Mouse (Mus musculus) E14TG2a.4 (cell line): ENCODE data around the gene Tsen54.

Experiments used
- H3K27me3 ChIP-seq: 2 replicates; pipeline ENCODE4 v1.6.1; 2014; ENCODE audit warnings: low read length, control low read depth; ENCODE audit not compliant: insufficient read depth
- H3K36me3 ChIP-seq: 2 replicates; pipeline ENCODE4 v1.6.1; 2014; ENCODE audit warnings: low read length, control low read depth; ENCODE audit not compliant: insufficient read depth
- H3K4me1 ChIP-seq: replicated peaks from 2 replicates; pipeline ENCODE4 v1.6.1; 2014; ENCODE audit warnings: low read depth, low read length, control low read depth
- H3K4me3 ChIP-seq: replicated peaks from 2 replicates; pipeline ENCODE4 v1.5.1; 2014; ENCODE audit warnings: mild to moderate bottlenecking, low read length
- H3K9me3 ChIP-seq: 2 replicates; pipeline ENCODE4 v1.6.1; 2014; ENCODE audit warnings: low read length, control low read depth
- CTCF ChIP-seq: conservative IDR thresholded peaks from 2 replicates; pipeline ENCODE4 v1.5.1; 2014; ENCODE audit warnings: low read length
- NANOG ChIP-seq: IDR thresholded peaks from 2 replicates; pipeline ENCODE4 v1.6.1; 2014; ENCODE audit warnings: borderline replicate concordance, low read length, mixed read lengths
- POU5F1 ChIP-seq: IDR thresholded peaks from 2 replicates; pipeline ENCODE4 v1.6.1; 2014; ENCODE audit warnings: low read length, borderline replicate concordance

Tsen54 gene

GRCm38 (mm10) chr11:115858354-115858753, 43.8 kb downstream of the Tsen54 start, which contains the start of gene Myo15b:
Myo15b (plus strand) TSS chr11:115858406.
- Histone ChIP-seq H3K9me3 (no peaks in the 10 kb centered on the region), H3K27me3 (peaks cover 52% of the 10 kb centered on the region), H3K4me3 (peak within 1 kb of the TSS; percentile 78), H3K4me1 (peaks cover 26% of the 10 kb centered on the region), H3K36me3 (peaks cover 25% of the 10 kb centered on the region)
- TF ChIP-seq CTCF (no peak), POU5F1 (no peak), NANOG (no peak)

GRCm38 (mm10) chr11:115859143-115859945, 44.8 kb downstream of the Tsen54 start:
- peaks cover 16% of the 10 kb centered on the region for H3K36me3 ChIP-seq
- TF ChIP-seq POU5F1 (no peak), CTCF (no peak), NANOG (no peak)
- H3K27me3 ChIP-seq, result peaks cover 52% of the 10 kb centered on the region

GRCm38 (mm10) chr11:115863895-115864294, 49.4 kb downstream of the Tsen54 start:
- H3K9me3 ChIP-seq, result no peaks in the 10 kb centered on the region
- TF ChIP-seq POU5F1 (no peak), NANOG (no peak), CTCF (peak; percentile 34)
- no peaks in the 10 kb centered on the region for H3K36me3 ChIP-seq
- H3K27me3 ChIP-seq, result peaks cover 37% of the 10 kb centered on the region
- no peak overlapping the region for H3K4me3 ChIP-seq
- peaks cover 33% of the 10 kb centered on the region for H3K4me1 ChIP-seq

More at GRCm38 (mm10) chr11:115859143-115859945, 44.8 kb downstream of the Tsen54 start:
- Histone ChIP-seq H3K4me3 (peak overlapping the region; percentile 78), H3K9me3 (no peaks in the 10 kb centered on the region), H3K4me1 (peaks cover 29% of the 10 kb centered on the region)

- H3K4me3 ChIP-seq, result no peak overlapping the region
- H3K9me3 ChIP-seq, result no peaks in the 10 kb centered on the region
- no peaks in the 10 kb centered on the region for H3K36me3 ChIP-seq
- no peak for TF ChIP-seq POU5F1
- no peak for TF ChIP-seq NANOG
- no peak for TF ChIP-seq CTCF
- H3K27me3 ChIP-seq, result no peaks in the 10 kb centered on the region
- H3K4me1 ChIP-seq, result peaks cover 29% of the 10 kb centered on the region
These were observed 54.9 kb downstream of the Tsen54 start for GRCm38 (mm10) chr11:115869393-115869792.

- H3K36me3 ChIP-seq, result no peaks in the 10 kb centered on the region
- H3K9me3 ChIP-seq, result no peaks in the 10 kb centered on the region
- H3K27me3 ChIP-seq, result no peaks in the 10 kb centered on the region
- peaks cover 15% of the 10 kb centered on the region for H3K4me1 ChIP-seq
- H3K4me3 ChIP-seq, result no peak overlapping the region
- TF ChIP-seq POU5F1 (no peak), NANOG (no peak), CTCF (no peak)
These were observed 57.9 kb downstream of the Tsen54 start for GRCm38 (mm10) chr11:115872437-115872836.
